Mouse (Mus musculus) left cerebral cortex, adult 18-20 months (tissue): Measurements from ENCODE around the gene Gimap9. TPM values are rescaled to one million over a fixed set of nuclear protein-coding genes. Genes with fewer than 3 reads are reported as not detected.
A peak's percentile ranks its signal among the peaks of the same experiment; 100 is the strongest.

ENCODE experiments used
- DNase-seq, 2 experiments: peaks; one replicate each; pipeline ENCODE4 v3.0.0; 2021 to 2022; ENCODE audit warnings: low spot score in 2 of 2, mixed read lengths in 1 of 2
- long read RNA-seq, 2 experiments: library from polyadenylated mRNA; stranded (forward); transcript quantifications; one replicate each; pipeline ENCODE4 v2.0.0; 2021
- total RNA-seq, 2 experiments: library from RNA; stranded (reverse); gene quantifications; 2 replicates each; pipeline ENCODE4 v1.2.3; 2021

The Gimap9 gene
- total RNA-seq, result under 1 TPM; 0.70 to 0.80 TPM
- long read RNA-seq, experiment 1, partial matches to known transcripts, result 0 of 2 reads
- long read RNA-seq, experiment 1, other reads (novel, unspliced or antisense), result 1 of 2 reads
- long read RNA-seq, experiment 2, result 0 reads

- DNase-seq, result no peak
Observed at GRCm38 (mm10) chr6:48675931-48676859, at the start of gene Gimap9. Gene Gimap9 (plus strand): TSS chr6:48676129.

DNA sequence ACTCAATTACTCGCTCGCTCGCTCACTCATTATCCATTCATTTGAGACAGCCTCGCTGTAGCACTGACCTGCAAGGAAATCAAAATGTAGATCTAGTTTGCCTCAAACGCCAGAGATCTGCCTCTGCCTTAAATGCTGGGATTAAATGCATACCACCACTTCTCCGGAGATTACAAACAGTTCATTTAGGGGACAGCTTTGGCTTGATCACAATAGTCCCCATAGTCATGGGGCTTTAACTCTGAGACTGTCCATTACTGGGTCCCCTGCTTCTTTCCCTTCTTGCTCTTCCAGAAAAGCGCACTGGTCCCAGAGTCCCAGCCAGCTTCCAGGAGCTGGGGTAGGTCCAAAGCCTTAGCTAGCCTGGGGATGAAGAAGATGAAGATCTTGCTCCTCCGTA is 49.5 kb upstream of the Gimap9 start, which contains the start of gene AI854703:
TSS of gene AI854703 (plus strand) at position 301 of the 400 bp plus-strand sequence.
- peak in 1 of 2 experiments; percentile 13 for DNase-seq

- DNase-seq, result peak; percentile 65 to 77
Observed at GRCm38 (mm10) chr6:48626984-48627383, 48.9 kb upstream of the Gimap9 start.

GRCm38 (mm10) chr6:48627511-48627924 is 48.4 kb upstream of the Gimap9 start:
- DNase-seq, result peak; percentile 25 to 33

DNA sequence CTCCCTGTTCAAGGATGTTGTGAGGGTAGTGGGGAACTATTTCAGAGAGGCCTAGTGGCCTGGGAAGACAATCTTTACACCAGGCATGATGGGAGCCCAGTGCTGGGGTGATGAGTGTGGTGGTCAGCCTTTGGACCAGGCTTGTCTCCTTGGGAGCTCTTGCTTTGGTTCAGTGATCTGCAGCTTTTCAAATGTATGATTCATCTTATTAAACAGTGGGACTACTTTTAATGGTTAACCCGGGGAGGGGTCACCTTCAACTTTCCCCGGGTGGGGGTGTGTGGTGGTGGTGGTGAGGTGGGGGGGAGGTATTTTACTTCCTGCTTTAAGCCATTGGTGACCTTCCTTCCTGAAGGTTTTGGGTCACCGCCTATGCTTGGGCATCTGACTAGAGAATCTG is 47.6 kb upstream of the Gimap9 start:
- no peak for DNase-seq

DNA sequence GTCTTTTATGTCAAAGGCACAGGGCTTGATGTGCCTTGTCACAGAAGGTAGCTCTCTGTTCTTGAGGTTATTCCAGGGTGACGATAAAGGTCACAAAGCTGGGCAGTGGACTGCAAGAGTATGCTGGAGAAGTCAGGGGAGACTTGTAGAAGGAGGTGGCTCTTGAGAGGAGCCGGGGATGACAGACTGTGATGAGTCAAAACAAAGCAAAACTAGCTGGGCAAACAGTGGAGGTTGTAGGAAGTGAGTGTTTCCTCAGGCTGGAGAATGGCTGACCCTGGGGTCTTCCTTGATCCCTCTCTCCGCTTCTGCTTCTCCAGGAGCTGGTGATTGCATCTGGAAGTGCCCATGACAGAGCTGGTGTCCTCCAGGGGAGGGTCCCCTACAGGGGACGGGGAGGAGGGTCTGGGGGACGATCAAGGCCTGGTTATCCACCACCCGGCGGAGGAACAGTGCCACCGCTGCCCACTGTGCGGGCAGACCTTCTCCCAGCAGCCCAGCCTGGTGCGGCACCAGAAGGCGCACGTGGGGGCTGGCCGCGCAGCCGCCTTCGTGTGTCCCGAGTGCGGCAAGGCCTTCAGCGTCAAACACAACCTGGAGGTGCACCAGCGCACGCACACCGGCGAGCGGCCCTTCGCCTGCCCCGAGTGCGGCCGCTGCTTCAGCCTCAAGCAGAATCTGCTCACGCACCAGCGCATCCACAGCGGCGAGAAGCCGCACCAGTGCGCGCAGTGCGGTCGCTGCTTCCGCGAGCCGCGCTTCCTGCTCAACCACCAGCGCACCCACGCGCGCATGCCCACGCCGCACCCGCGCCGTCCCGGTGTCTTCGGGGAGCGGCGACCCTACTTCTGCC is 46.9 kb upstream of the Gimap9 start:
- DNase-seq, result peak; percentile 59 to 70

- DNase-seq, result no peak
Observed at GRCm38 (mm10) chr6:48629661-48630034, 46.3 kb upstream of the Gimap9 start.

GRCm38 (mm10) chr6:48630831-48631230 is 45.1 kb upstream of the Gimap9 start:
- DNase-seq, result no peak

- DNase-seq, result no peak
Observed at GRCm38 (mm10) chr6:48635105-48635504, 40.8 kb upstream of the Gimap9 start.

DNA sequence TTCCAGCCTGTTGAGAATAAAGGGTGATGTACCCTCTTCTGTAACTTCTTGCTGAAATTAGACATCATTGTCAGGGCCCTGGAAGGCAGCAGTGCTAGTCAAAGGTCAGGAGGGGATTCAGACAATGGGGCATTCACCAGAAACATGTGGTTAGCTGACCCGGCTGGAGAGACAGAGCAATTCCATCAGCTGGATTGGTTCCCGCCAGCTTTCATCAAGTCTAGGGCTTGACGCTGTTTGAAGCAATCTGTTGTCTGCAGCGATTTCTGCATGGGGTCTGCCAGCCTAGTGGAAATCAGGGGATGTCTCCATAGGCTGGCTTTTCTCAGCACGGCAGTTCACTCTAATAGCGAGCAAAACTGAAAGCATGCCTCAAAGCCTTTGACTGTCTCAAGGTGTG is 39.4 kb upstream of the Gimap9 start:
- DNase-seq, result no peak

DNA sequence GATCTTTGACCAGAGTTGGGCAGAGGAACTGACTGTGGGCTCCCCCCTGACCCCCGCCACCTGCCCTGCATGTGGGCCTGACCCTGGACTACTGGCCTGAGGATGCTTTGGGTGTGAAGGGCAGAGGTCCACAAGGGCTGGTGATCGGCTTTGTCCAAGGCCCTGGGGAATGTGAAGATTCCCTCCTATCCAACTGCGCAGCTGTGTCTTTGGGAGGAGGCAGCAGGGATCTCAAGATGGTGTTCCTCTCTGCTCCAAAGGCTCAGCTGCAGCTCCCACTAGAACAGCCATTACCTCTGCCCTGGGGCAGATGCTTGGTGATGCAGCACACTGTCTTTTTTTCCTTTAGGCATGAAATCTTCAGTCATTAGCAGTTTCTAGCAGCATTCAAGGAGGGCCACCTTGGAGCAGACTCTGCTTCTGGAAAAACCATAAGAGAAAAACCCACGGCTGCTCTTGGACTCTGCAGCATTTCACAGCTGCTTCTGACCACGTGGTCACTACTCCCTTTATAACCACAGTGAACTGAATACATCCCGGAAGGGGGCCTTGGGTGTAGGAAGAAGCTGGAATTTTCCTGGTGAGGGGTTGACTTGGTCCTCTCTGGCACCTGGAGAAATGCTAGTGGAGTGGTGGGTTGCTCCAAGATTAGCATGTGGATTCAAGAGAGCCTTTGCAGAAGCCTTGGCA is 38.0 kb upstream of the Gimap9 start:
- DNase-seq, result no peak

DNA sequence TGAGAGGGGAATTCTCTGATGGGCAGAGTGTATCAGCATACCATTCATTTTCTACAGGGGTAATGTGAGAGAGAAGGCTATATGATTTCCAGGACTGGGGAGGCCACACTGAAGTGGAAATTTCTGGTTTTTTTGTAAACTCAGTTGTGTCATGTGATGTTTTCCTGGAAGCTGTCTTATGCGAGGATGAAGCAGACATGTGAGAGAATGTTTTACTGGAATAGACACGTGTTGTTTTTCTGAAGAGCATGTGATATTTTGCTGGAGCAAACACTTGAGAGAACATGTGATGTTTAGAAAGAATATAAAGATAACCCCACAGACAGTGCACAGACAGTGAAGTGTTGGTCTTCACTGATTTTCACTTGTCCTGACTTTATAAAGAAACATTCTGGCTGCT is 37.4 kb upstream of the Gimap9 start:
- no peak for DNase-seq

- DNase-seq, result no peak
Observed at GRCm38 (mm10) chr6:48641391-48641790, 34.5 kb upstream of the Gimap9 start.

DNA sequence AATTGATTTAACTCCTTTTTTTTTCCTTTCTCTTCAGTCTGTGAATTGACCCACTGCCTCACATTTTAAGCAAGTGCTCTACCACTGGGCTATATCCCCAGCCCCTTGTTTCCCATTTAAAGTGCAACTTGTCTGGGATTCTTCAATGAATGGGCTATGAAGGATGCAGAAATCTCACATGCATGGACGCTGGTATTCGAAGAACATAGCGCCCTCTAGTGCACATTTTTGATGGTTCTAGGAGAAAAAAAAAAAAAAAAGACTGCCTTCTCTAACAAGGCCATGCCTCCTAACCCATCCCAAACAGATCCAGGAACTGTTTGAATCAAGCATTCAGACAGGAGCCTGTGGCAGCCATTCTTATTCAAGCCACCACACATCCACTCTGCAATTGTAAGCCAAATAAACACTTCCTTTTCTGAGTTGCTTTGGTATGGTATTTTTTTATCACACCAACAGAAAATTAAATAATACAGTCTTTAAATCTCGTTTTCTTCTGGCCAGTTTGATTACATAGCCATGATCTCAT is 33.1 kb upstream of the Gimap9 start:
- DNase-seq, result peak in 1 of 2 experiments; percentile 55

DNA sequence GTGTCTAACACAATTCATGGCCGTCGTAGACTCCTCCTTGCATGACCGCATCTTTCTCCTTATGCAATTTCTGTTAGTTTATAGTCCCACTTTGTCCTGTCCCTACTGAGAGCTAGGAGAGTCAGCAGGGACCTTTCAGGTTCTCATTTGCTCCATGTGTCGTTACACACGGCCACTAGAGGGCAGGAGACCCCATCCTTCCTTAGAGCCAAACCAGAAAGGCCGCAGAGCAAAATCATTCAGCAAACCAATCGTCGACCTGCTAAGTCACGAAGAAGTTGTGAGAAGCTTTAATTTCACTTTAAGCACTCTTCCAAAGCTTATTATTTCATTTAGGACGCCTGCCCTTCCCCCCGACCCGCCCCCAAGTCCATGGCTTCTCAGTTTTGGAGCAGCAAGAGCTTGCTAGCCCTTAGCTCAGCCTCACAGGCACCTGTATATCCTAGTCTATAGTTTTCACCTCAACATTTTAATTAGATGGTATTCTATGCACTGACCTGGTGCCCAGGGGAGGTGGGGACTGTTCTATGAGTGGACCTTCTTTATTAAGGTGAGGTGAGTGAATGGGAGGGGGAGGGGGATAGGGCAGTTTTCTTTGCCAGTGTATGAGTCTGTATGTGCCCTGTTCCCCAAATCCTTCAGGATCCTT is 30.1 kb upstream of the Gimap9 start:
- DNase-seq, result peak; percentile 67 to 72

DNA sequence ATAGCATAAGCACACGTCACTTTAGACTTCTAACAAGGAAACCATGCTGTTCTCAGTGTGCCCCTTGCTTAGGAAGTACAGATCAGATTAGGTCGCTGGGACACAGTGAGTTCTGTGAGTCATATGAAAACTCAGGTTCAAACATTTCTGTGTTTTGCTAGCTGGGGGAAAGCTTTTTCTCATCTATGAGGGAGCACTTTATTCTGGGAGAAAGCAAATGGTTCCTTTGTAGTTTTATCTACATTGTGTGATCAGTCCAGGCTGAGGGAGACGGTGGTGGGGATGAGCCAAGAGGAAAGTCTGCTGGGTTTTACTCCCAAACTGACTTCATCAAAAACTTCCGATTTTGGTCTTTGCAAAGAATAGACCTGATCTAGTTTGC is 29.6 kb upstream of the Gimap9 start:
- DNase-seq, result no peak

GRCm38 (mm10) chr6:48646995-48647394 is 28.9 kb upstream of the Gimap9 start, which contains the start of gene Gimap8:
Gene Gimap8 (plus strand): TSS chr6:48647234.
- DNase-seq, result no peak

DNA sequence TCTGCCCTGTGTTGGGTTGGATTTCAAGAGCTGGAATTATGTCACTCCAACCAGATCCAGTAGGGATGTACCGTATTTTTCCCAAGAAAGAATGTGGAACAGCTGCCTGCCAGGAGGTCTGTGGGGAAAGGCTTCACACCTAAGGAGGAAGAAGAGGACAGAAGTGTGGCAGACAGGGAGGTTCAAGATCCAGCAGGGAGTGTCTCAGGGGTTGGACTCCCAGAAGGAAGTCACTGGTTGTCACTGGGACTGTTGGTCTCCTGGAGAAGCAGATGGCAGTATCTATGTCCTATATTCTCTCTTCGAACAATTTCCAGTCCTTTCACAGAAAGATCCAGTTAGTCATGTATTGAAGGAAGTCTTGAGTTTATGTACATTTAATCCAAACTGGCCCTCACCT is 28.3 kb upstream of the Gimap9 start:
- no peak for DNase-seq

DNA sequence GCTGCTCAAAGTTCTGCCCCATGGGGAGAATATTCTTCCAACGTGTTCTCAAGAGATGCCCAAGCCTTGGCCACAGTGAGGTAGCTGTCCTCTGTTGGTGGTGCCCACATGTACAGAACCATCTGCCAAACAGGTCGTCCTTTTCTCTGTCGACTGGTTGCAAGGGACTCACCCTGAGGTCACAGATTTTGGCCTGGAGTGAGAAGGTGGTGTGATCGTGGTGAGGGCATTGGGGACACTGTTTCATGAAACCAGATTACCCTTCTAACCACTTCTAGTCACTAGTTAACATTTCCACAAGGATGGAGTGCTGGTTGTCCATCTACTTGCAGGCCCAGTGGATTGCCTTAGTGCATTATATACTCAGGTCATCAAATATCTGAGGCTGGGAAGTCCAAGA is 27.1 kb upstream of the Gimap9 start:
- no peak for DNase-seq

DNA sequence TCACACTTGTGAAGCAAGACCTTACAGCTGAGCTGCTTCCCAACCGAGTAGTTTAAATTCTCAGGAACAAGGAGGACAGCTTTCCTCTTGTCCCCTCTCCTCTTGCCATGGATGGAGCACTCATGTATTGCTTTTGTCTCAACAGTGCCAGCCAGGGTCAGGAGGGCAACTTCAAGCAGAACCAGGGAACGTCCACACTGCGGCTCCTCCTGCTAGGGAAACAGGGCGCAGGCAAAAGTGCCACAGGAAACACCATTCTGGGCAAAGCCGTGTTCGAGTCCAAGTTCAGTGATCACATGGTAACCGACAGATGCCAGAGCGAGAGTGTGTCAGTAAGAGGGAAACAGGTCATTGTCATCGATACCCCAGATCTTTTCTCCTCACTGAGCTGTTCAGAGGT is 25.9 kb upstream of the Gimap9 start:
- no peak for DNase-seq
